Mouse (Mus musculus) heart, postnatal 10 days (tissue): ENCODE measurements around the gene Elmo2. TPM values are rescaled to one million over a fixed set of nuclear protein-coding genes. Genes with fewer than 3 reads are reported as not detected.

ENCODE experiments used
- total RNA-seq, 2 experiments: library from RNA; stranded (reverse); gene quantifications; 2 replicates each; pipeline ENCODE4 v1.2.3; 2021

Gene Elmo2
- total RNA-seq, 2 experiments from 2014 or later, result 26.0 to 26.5 TPM

Other genes starting within 250 kb of the Elmo2 start
- gene 1700025C18Rik, start 235.7 kb downstream of the Elmo2 start, total RNA-seq, result not detected
- gene Cdh22, start 91.6 kb downstream of the Elmo2 start, total RNA-seq, result under 1 TPM; 0.26 to 0.27 TPM
- gene Slc35c2, start 38.6 kb downstream of the Elmo2 start, total RNA-seq, result 10 to 100 TPM; 18.5 to 19.8 TPM
- not detected for gene Zfp663, start 42.2 kb upstream of the Elmo2 start, total RNA-seq
- gene Zfp334, start 61.8 kb upstream of the Elmo2 start, total RNA-seq, result 1 to 10 TPM; 3.4 to 4.1 TPM
- not detected for gene Ocstamp, start 73.9 kb upstream of the Elmo2 start, total RNA-seq
- gene Slc13a3, start 146.8 kb upstream of the Elmo2 start, total RNA-seq, result 1 to 10 TPM in 1 of 2 experiments, under 1 TPM in 1; 0.10 to 1.1 TPM
- gene Trp53rka, start 166.8 kb upstream of the Elmo2 start, total RNA-seq, result 10 to 100 TPM in 1 of 2 experiments, 1 to 10 TPM in 1; 9.7 to 10.5 TPM
- 1 to 10 TPM; 5.5 to 5.7 TPM for gene Slc2a10, start 177.3 kb upstream of the Elmo2 start, total RNA-seq